Mouse (Mus musculus) testis, adult 2 months (tissue): ENCODE measurements at regions not wholly inside any gene's neighbourhood (a gene's known extent, or its start where the extent isn't known, plus 50 kb on each side); places are given as distances from the start of the nearest gene placed in this dataset.

Source experiments
- CTCF ChIP-seq: fragments of 200-500 bp; IDR thresholded peaks from 2 replicates; pipeline ENCODE4 v1.5.1; 2012; ENCODE audit warnings: low read depth, mild to moderate bottlenecking, inconsistent platforms, low read length, moderate library complexity; ENCODE audit not compliant: control insufficient read depth, insufficient read depth, insufficient replicate concordance
- POLR2A ChIP-seq: fragments of 200-500 bp; IDR thresholded peaks from 2 replicates; pipeline ENCODE4 v1.6.1; 2012; ENCODE audit warnings: low read depth, mild to moderate bottlenecking, inconsistent platforms, low read length, moderate library complexity; ENCODE audit not compliant: control insufficient read depth

GRCm38 (mm10) chr12:29129331-29129730, 377.7 kb downstream of the Eipr1 start:
- TF ChIP-seq POLR2A (no peak), CTCF (no peak)
